ENCODE assay signal across 25 mouse cellular contexts in genomic region chr13:112954067-112954466, GRCm38 (mm10). TPM values are rescaled to one million over a fixed set of nuclear protein-coding genes. Genes with fewer than 3 reads are reported as not detected.
"Had no signal": no experiment of that assay in that cellular context is flagged by ENCODE, and none has a peak within 500 bp of the region (broad histone marks: within the 10 kb centered on the region; RNA-seq: fewer than 3 reads in every experiment).

No protein-coding gene starts in this region.

- H3K4me2 ChIP-seq: limb, embryonic 12.5 days; limb, embryonic 15.5 days; liver, embryonic 11.5 days; lung, embryonic 14.5 days had no signal

- H3K9ac ChIP-seq: limb, embryonic 12.5 days; limb, embryonic 15.5 days; liver, embryonic 14.5 days; liver, postnatal 0 days; lung, embryonic 14.5 days had no signal

- H3K27me3 ChIP-seq: limb, embryonic 12.5 days; limb, embryonic 15.5 days had no signal

- H3K9me3 ChIP-seq: limb, embryonic 12.5 days; limb, embryonic 15.5 days had no signal

- H3K4me1 ChIP-seq: limb, embryonic 12.5 days; limb, embryonic 15.5 days had no signal

- DNase-seq: kidney, adult 2 months; kidney, postnatal 10 days; kidney, postnatal 36 days; left cerebral cortex, postnatal 4 days; liver, postnatal 0 days; lung, embryonic 14.5 days; midbrain, embryonic 14.5 days; right cerebral cortex, adult 18-20 months; right cerebral cortex, postnatal 25 days; thymus, adult 2 months; thymus, postnatal 14 days; thymus, postnatal 4 days had no signal

- H3K27ac ChIP-seq: limb, embryonic 12.5 days; limb, embryonic 15.5 days; liver, embryonic 14.5 days; macrophage had no signal

- H3K4me3 ChIP-seq: limb, embryonic 12.5 days; limb, embryonic 15.5 days had no signal

- ATAC-seq: intestine, postnatal 0 days; liver, postnatal 0 days; lung, postnatal 0 days had no signal

RNA-seq across cellular contexts. Expression of gene Ccno, which starts 33.5 kb away (rescaled TPM):
- polyA plus RNA-seq: macrophage had no signal

RNA-seq across cellular contexts. Expression of gene Mcidas, which starts 39.6 kb away (rescaled TPM):
- total RNA-seq: megakaryocyte, adult 5-6 weeks had no signal
- polyA plus RNA-seq: intestine, embryonic 14.5 days; intestine, postnatal 0 days; kidney, adult 2 months; kidney, embryonic 14.5 days; limb, embryonic 12.5 days; limb, embryonic 15.5 days; liver, embryonic 11.5 days; liver, embryonic 14.5 days; liver, postnatal 0 days; macrophage; neural tube, embryonic 11.5 days; small intestine, adult 2 months; spleen, adult 2 months had no signal
